Mouse (Mus musculus): ENCODE data around the gene Spag6. TPM values are rescaled to one million over a fixed set of nuclear protein-coding genes. Genes with fewer than 3 reads are reported as not detected.

Spag6 gene
- total and polyA plus RNA-seq, 2 experiments from 2014 or later = not detected

DNA sequence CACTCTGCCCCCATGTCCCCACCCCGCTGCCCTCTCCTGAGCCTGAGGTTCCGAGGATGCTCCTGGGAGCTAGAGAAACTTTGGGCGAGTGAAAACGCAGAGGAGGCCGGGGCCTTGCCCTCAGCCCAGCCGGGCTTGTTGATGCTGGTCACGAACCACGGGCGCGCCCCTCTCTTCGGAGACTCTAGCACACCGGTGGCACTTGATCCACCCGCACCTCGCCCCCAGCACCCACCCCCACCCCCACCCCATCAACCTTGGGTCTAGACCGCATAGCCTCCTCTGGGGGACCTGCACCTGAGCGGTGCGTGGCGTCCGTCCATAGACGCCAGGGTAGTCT lies 749 bp downstream of the Spag6 start:
- no peaks in the 10 kb centered on the region for H3K36me3 ChIP-seq (ENCODE audit: insufficient read depth, low read length)
- ATAC-seq (ENCODE audit: low FRiP score) (no peak), DNase-seq (ENCODE audit: low spot score) (no peak)
- peaks cover 53% of the 10 kb centered on the region for H3K27me3 ChIP-seq (ENCODE audit: insufficient read depth, low read length)
- peak overlapping the region; percentile 66 for H3K4me2 ChIP-seq (ENCODE audit: low read depth, low read length, poor library complexity, severe bottlenecking)
- 0% methylated on average over 20 of the region's 20 CpGs for WGBS
- TF ChIP-seq CTCF (IDR thresholded peaks at IDR 0.05) = no peak
- H3K4me3 ChIP-seq (ENCODE audit: low read depth, low read length) = peak overlapping the region; percentile 44
- H3K4me1 ChIP-seq (ENCODE audit: insufficient read depth, low read length) = peaks cover 6% of the 10 kb centered on the region; the same call in 1 of the 2 replicates
- no peak overlapping the region for H3K27ac ChIP-seq (ENCODE audit: low read depth, low read length)
- no peak overlapping the region for H3K9ac ChIP-seq (replicated peaks; ENCODE audit: low read length, poor library complexity, severe bottlenecking)
- no peaks in the 10 kb centered on the region for H3K9me3 ChIP-seq (ENCODE audit: low read length)

DNA sequence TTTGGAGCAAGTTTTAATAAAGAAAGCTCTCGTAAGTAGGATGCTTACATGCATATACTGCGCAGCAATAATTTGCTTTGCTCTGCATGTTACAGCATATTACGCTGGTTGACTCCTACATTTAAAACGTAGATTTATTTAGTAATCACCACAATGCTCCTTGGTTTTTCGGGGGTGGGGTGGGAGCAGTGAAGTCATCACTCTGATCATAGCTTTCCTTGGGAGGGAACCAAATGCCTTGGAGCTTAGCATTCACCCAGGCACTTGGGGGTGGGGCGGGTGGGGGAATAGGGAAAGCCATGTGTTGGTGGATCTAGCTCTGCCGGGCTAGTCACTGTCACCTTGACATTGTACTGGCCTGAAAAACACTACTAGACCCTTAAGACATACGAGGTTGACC lies 1.3 kb downstream of the Spag6 start:
- TF ChIP-seq CTCF (IDR thresholded peaks at IDR 0.05) = no peak
- DNase-seq (ENCODE audit: low spot score) (no peak), ATAC-seq (ENCODE audit: low FRiP score) (no peak)
- Histone ChIP-seq H3K4me1 (ENCODE audit: insufficient read depth, low read length) (peaks cover 6% of the 10 kb centered on the region; the same call in 1 of the 2 replicates), H3K36me3 (ENCODE audit: insufficient read depth, low read length) (no peaks in the 10 kb centered on the region), H3K4me3 (ENCODE audit: low read depth, low read length) (no peak overlapping the region), H3K9me3 (ENCODE audit: low read length) (no peaks in the 10 kb centered on the region), H3K27me3 (ENCODE audit: insufficient read depth, low read length) (peaks cover 57% of the 10 kb centered on the region), H3K4me2 (ENCODE audit: low read depth, low read length, poor library complexity, severe bottlenecking) (no peak overlapping the region), H3K27ac (ENCODE audit: low read depth, low read length) (no peak overlapping the region), H3K9ac (replicated peaks; ENCODE audit: low read length, poor library complexity, severe bottlenecking) (no peak overlapping the region)
- 2% methylated on average over 8 of the region's 8 CpGs for WGBS

DNA sequence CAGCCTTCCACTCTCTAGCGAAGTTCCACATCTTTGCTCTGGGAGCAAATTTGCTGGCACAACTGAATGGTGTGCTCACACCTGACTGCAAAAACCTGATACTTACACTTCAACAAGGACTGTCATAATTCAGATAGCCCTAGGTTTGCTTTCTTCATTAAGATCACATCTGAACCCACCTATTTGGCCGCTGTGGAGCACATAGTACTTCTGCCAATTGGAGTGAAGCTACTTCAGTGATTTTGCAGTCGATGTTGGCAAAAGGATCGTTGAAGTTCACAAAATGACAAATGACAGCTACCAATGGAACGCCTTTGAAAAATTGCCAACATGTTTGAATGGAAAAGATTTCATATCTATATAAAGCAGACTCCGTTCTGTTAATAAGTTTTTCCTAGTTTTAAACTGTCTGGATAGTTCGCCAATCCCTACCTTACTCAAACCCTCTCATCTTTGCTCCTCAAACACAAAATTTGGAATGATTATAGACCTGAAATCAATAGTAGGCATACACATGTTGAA lies 1.9 kb downstream of the Spag6 start:
- Histone ChIP-seq H3K4me2 (ENCODE audit: low read depth, low read length, poor library complexity, severe bottlenecking) (no peak overlapping the region), H3K9me3 (ENCODE audit: low read length) (no peaks in the 10 kb centered on the region), H3K4me1 (ENCODE audit: insufficient read depth, low read length) (peaks cover 6% of the 10 kb centered on the region; the same call in 1 of the 2 replicates), H3K4me3 (ENCODE audit: low read depth, low read length) (no peak overlapping the region), H3K36me3 (ENCODE audit: insufficient read depth, low read length) (no peaks in the 10 kb centered on the region), H3K27me3 (ENCODE audit: insufficient read depth, low read length) (peaks cover 57% of the 10 kb centered on the region), H3K9ac (replicated peaks; ENCODE audit: low read length, poor library complexity, severe bottlenecking) (no peak overlapping the region), H3K27ac (ENCODE audit: low read depth, low read length) (no peak overlapping the region)
- ATAC-seq (ENCODE audit: low FRiP score) = no peak
- TF ChIP-seq CTCF (IDR thresholded peaks at IDR 0.05) = no peak
- DNase-seq (ENCODE audit: low spot score) = no peak
- WGBS = 4% methylated on average over 7 of the region's 7 CpGs

DNA sequence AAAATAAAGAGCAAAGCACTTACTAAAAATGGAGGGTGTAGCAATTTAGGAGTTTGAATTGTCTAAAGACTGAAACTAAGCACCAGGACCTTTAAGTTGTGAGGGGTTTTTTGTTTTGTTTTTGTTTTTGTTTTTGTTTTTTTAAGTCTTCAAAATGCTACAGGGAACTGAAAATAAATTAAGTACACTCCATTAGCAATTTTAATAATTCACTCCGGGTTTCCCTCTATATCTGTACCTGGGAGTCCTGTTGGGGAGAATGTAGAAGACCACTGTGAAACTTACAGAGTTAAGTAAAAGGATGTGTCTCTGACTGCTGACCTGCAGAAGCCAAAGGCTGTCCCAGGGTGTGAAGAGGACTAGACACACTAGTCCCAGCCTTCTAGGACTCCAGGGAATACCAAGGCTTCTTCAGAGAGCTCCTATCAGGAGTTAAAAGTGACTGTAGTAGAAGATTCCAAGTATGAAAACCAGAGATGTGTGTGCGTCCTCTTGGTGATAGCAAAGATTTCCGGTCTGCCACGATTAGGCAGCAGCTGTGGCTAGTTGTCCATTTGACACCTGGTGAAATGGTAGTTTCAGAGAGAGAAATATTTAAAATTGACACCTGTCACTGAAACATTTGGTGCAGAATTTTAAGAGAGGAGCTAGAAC lies 3.9 kb downstream of the Spag6 start:
- no peaks in the 10 kb centered on the region for H3K9me3 ChIP-seq (ENCODE audit: low read length)
- no peak overlapping the region for H3K4me3 ChIP-seq (ENCODE audit: low read depth, low read length)
- H3K27me3 ChIP-seq (ENCODE audit: insufficient read depth, low read length) = peaks cover 54% of the 10 kb centered on the region
- no peak for TF ChIP-seq CTCF (IDR thresholded peaks at IDR 0.05)
- H3K4me2 ChIP-seq (ENCODE audit: low read depth, low read length, poor library complexity, severe bottlenecking) = no peak overlapping the region
- H3K4me1 ChIP-seq (ENCODE audit: insufficient read depth, low read length) = peaks cover 6% of the 10 kb centered on the region; the same call in 1 of the 2 replicates
- no peaks in the 10 kb centered on the region for H3K36me3 ChIP-seq (ENCODE audit: insufficient read depth, low read length)
- H3K27ac ChIP-seq (ENCODE audit: low read depth, low read length) = no peak overlapping the region
- WGBS = 5% methylated on average over 4 of the region's 4 CpGs
- DNase-seq (ENCODE audit: low spot score) = no peak
- no peak for ATAC-seq (ENCODE audit: low FRiP score)
- no peak overlapping the region for H3K9ac ChIP-seq (replicated peaks; ENCODE audit: low read length, poor library complexity, severe bottlenecking)

DNA sequence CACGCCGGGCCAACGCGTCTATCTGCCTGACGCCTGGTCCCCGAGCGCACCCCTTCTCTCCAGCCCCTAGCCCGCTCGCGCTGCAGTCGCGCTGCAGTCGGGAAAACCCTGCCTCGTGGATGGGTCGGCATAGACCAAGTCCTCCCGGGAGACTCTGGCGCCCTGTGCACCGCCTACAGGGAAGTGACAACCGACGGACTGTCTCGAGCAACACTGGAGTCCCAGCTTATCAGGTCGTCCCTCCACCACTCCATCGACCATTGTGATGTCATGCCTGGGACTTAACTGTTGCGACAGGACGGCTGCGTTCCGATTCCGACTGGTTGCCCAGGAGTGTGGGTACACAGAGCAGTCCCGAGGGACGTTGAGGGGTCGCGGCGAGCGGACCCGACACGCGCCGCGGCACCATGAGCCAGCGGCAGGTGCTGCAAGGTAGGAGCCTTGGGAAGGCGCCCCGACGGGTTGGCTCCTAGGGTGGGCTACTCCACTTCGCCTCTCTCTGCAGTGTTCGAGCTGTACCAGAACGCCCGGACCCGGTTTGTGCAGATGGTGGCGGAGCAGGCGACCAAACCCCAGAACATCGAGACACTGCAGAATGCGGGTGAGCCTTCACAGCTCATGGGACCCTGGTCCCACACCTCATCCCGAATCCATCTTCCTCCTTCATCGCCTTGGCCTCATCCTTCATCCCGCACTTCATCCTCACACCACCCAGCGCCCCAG lies 5.0 kb downstream of the Spag6 start:
- no peak for TF ChIP-seq CTCF (IDR thresholded peaks at IDR 0.05)
- ATAC-seq (ENCODE audit: low FRiP score) = 0 out of 2 replicates have a peak, but pooled peaks have one; percentile 17

DNA sequence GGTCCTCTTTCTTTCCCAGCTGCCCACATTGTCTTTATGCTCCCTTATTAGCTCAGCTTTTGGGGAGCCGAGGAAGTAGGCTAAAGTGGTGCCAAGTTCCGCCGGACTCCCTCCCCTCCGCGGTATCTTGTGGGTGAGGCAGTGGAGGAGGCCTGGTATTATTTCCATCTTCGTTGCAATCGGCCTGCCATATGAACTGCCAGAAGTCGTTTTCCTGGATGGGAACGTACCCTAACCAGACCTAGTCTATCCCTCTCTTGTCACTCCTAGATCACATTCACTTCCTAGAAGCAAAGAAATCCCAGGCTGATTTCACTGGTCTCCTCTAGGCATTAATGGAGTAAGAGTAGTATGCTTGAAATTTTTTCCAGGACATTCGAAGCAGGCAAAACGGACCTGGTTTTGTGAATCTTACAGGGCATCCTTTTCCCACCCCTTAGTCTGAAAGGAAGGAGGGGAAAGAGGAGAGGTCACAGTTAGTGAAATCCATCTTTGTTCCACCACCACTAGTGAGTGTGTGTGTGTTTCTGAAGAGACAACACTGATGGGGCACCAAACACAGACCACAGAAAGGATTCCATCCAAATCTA lies 5.7 kb downstream of the Spag6 start:
- H3K4me3 ChIP-seq (ENCODE audit: low read depth, low read length) = no peak overlapping the region
- no peaks in the 10 kb centered on the region for H3K4me1 ChIP-seq (ENCODE audit: insufficient read depth, low read length)
- H3K4me2 ChIP-seq (ENCODE audit: low read depth, low read length, poor library complexity, severe bottlenecking) = no peak overlapping the region
- DNase-seq (ENCODE audit: low spot score) = no peak
- no peak overlapping the region for H3K27ac ChIP-seq (ENCODE audit: low read depth, low read length)
- no peak overlapping the region for H3K9ac ChIP-seq (replicated peaks; ENCODE audit: low read length, poor library complexity, severe bottlenecking)
- no peaks in the 10 kb centered on the region for H3K9me3 ChIP-seq (ENCODE audit: low read length)
- peaks cover 50% of the 10 kb centered on the region for H3K27me3 ChIP-seq (ENCODE audit: insufficient read depth, low read length)
- WGBS = 1% methylated on average over 11 of the region's 11 CpGs
- no peak for ATAC-seq (ENCODE audit: low FRiP score)
- no peak for TF ChIP-seq CTCF (IDR thresholded peaks at IDR 0.05)
- no peaks in the 10 kb centered on the region for H3K36me3 ChIP-seq (ENCODE audit: insufficient read depth, low read length)

More for the DNA sequence above, 5.0 kb downstream of the Spag6 start:
- Histone ChIP-seq H3K27me3 (ENCODE audit: insufficient read depth, low read length) (peaks cover 49% of the 10 kb centered on the region), H3K9ac (replicated peaks; ENCODE audit: low read length, poor library complexity, severe bottlenecking) (no peak overlapping the region), H3K36me3 (ENCODE audit: insufficient read depth, low read length) (no peaks in the 10 kb centered on the region), H3K4me1 (ENCODE audit: insufficient read depth, low read length) (peaks cover 6% of the 10 kb centered on the region; the same call in 1 of the 2 replicates), H3K27ac (ENCODE audit: low read depth, low read length) (no peak overlapping the region), H3K9me3 (ENCODE audit: low read length) (no peaks in the 10 kb centered on the region), H3K4me2 (ENCODE audit: low read depth, low read length, poor library complexity, severe bottlenecking) (no peak overlapping the region), H3K4me3 (ENCODE audit: low read depth, low read length) (no peak overlapping the region)
- WGBS = under 1% methylated on average over 56 of the region's 56 CpGs
- no peak for DNase-seq (ENCODE audit: low spot score)
